ENCODE assay signal across 8 mouse cellular contexts in the genomic region with DNA sequence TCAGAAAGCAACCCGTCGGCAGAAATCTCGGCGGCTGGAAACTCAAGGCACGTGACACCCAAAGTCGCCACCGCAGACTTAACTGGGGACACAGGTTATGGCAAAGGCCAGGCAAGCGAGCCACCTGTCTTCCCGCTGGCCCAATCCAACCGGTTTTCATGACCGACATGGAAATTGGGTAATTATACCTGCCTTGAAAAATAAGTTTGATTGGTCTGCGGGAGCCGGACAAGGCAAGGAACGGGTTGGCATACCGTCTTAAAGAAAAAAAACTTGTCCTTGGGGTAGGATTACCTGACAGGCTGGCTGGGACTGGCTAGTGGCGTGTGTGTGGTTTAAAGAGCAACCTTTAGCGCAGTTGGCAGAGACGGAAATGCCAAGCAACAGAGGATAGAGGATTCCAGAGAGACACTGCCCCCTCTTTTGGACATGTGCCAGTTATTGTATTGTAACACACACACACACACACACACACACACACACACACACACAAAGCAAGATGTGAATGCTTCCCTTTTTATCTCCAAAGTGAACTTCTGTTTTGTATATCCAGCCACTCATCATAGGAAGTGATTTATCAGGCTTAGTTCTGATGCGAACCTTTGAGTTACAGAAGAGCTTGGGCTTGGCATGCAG. TPM values are rescaled to one million over a fixed set of nuclear protein-coding genes. Genes with fewer than 3 reads are reported as not detected.
DNase-seq lines count a peak whose midpoint lies in the region; ATAC-seq and TF ChIP-seq lines count a peak whose summit lies in the region.

No protein-coding gene starts in this region.

- ATAC-seq in heart, embryonic 16.5 days (replicated peaks; ENCODE audit: extremely low read depth, insufficient read depth, low FRiP score): no peak
- no peak for ATAC-seq in limb, embryonic 15.5 days (ENCODE audit: insufficient number of reproducible peaks, low FRiP score, low TSS enrichment, low read depth)
- no peak for ATAC-seq in stomach, embryonic 14.5 days (ENCODE audit: insufficient number of reproducible peaks, insufficient read depth, low FRiP score, low read depth)
- no peak for ATAC-seq in forebrain, postnatal 0 days
- ATAC-seq in forebrain, embryonic 16.5 days: no peak

- peak overlapping the region; percentile 2 for H3K9ac ChIP-seq in ES-Bruce4 (ENCODE audit: low read depth, poor library complexity, severe bottlenecking)
- H3K9ac ChIP-seq in heart, embryonic 16.5 days (ENCODE audit: low read length): peak overlapping the region; percentile 31
- no peak overlapping the region for H3K9ac ChIP-seq in limb, embryonic 15.5 days
- H3K9ac ChIP-seq in stomach, embryonic 14.5 days (replicated peaks; ENCODE audit: low read depth, low read length): no peak overlapping the region
- H3K9ac ChIP-seq in forebrain, postnatal 0 days: no peak overlapping the region
- H3K9ac ChIP-seq in forebrain, embryonic 16.5 days (replicated peaks; ENCODE audit: low read depth, low read length): no peak overlapping the region

- H3K27me3 ChIP-seq in ES-Bruce4 (ENCODE audit: control insufficient read depth, insufficient read depth, low read length, poor library complexity, severe bottlenecking): no peaks in the 10 kb centered on the region
- H3K27me3 ChIP-seq in heart, embryonic 16.5 days (ENCODE audit: control insufficient read depth, insufficient read depth, low read length): no peaks in the 10 kb centered on the region
- no peaks in the 10 kb centered on the region for H3K27me3 ChIP-seq in limb, embryonic 15.5 days
- H3K27me3 ChIP-seq in stomach, embryonic 14.5 days (ENCODE audit: control insufficient read depth, insufficient read depth, low read length): no peaks in the 10 kb centered on the region
- no peaks in the 10 kb centered on the region for H3K27me3 ChIP-seq in forebrain, postnatal 0 days (ENCODE audit: insufficient read depth, low read length)
- H3K27me3 ChIP-seq in forebrain, embryonic 16.5 days (replicated peaks; ENCODE audit: control insufficient read depth, insufficient read depth, low read length): no peaks in the 10 kb centered on the region

- no peak for TF ChIP-seq POLR2A in ES-Bruce4 (IDR thresholded peaks at IDR 0.05; ENCODE audit: insufficient read depth, low read length)

- no peaks in the 10 kb centered on the region for H3K9me3 ChIP-seq in ES-Bruce4 (replicated peaks; ENCODE audit: control insufficient read depth, insufficient read depth, low read length, poor library complexity, severe bottlenecking)
- no peaks in the 10 kb centered on the region for H3K9me3 ChIP-seq in heart, embryonic 16.5 days (replicated peaks; ENCODE audit: control insufficient read depth, low read length)
- no peaks in the 10 kb centered on the region for H3K9me3 ChIP-seq in limb, embryonic 15.5 days
- no peaks in the 10 kb centered on the region for H3K9me3 ChIP-seq in stomach, embryonic 14.5 days (ENCODE audit: control insufficient read depth, low read depth, low read length)
- no peaks in the 10 kb centered on the region for H3K9me3 ChIP-seq in forebrain, postnatal 0 days (ENCODE audit: low read length)
- H3K9me3 ChIP-seq in forebrain, embryonic 16.5 days (ENCODE audit: control insufficient read depth, low read length): no peaks in the 10 kb centered on the region

- no peak for TF ChIP-seq EP300 in ES-Bruce4 (IDR thresholded peaks at IDR 0.05; ENCODE audit: insufficient read depth, low read depth, low read length)

- 18% methylated on average over 19 of the region's 19 CpGs for WGBS in heart, embryonic 16.5 days
- 20% methylated on average over 19 of the region's 19 CpGs for WGBS in limb, embryonic 15.5 days
- WGBS in stomach, embryonic 14.5 days: 24% methylated on average over 19 of the region's 19 CpGs
- WGBS in forebrain, postnatal 0 days: 37% methylated on average over 19 of the region's 19 CpGs
- 32% methylated on average over 19 of the region's 19 CpGs for WGBS in forebrain, embryonic 16.5 days

- no peak overlapping the region for H3K4me3 ChIP-seq in ES-Bruce4 (ENCODE audit: low read depth, low read length)
- H3K4me3 ChIP-seq in heart, embryonic 16.5 days (ENCODE audit: low read length): peak overlapping the region; percentile 7
- no peak overlapping the region for H3K4me3 ChIP-seq in limb, embryonic 15.5 days
- H3K4me3 ChIP-seq in stomach, embryonic 14.5 days (ENCODE audit: low read depth, low read length): 0 out of 2 replicates have a peak overlapping the region, but pooled peaks have one; percentile 8
- no peak overlapping the region for H3K4me3 ChIP-seq in forebrain, postnatal 0 days (ENCODE audit: low read depth, low read length)
- H3K4me3 ChIP-seq in forebrain, embryonic 16.5 days (replicated peaks; ENCODE audit: low read length): no peak overlapping the region

- H3K4me2 ChIP-seq in heart, embryonic 16.5 days (ENCODE audit: low read depth, low read length): peak overlapping the region; percentile 57
- peak overlapping the region; percentile 15; the same call in 1 of the 2 replicates for H3K4me2 ChIP-seq in limb, embryonic 15.5 days
- peak overlapping the region; percentile 14; the same call in 1 of the 2 replicates for H3K4me2 ChIP-seq in stomach, embryonic 14.5 days (replicated peaks; ENCODE audit: low read depth, low read length)
- no peak overlapping the region for H3K4me2 ChIP-seq in forebrain, postnatal 0 days (ENCODE audit: low read depth)
- H3K4me2 ChIP-seq in forebrain, embryonic 16.5 days (ENCODE audit: low read length): no peak overlapping the region

- no peaks in the 10 kb centered on the region for H3K36me3 ChIP-seq in ES-Bruce4 (ENCODE audit: control insufficient read depth, insufficient read depth, low read length, poor library complexity, severe bottlenecking)
- H3K36me3 ChIP-seq in heart, embryonic 16.5 days (ENCODE audit: control insufficient read depth, insufficient read depth): no peaks in the 10 kb centered on the region
- H3K36me3 ChIP-seq in limb, embryonic 15.5 days: no peaks in the 10 kb centered on the region
- no peaks in the 10 kb centered on the region for H3K36me3 ChIP-seq in stomach, embryonic 14.5 days (ENCODE audit: control insufficient read depth, insufficient read depth, low read length)
- no peaks in the 10 kb centered on the region for H3K36me3 ChIP-seq in forebrain, postnatal 0 days (ENCODE audit: insufficient read depth)
- no peaks in the 10 kb centered on the region for H3K36me3 ChIP-seq in forebrain, embryonic 16.5 days (ENCODE audit: control insufficient read depth, insufficient read depth)

- peaks cover 2% of the 10 kb centered on the region for H3K4me1 ChIP-seq in ES-Bruce4 (ENCODE audit: control insufficient read depth, insufficient read depth, low read length)
- H3K4me1 ChIP-seq in heart, embryonic 16.5 days (ENCODE audit: control insufficient read depth, insufficient read depth, low read length): peaks cover 25% of the 10 kb centered on the region
- H3K4me1 ChIP-seq in limb, embryonic 15.5 days: peaks cover 25% of the 10 kb centered on the region
- H3K4me1 ChIP-seq in stomach, embryonic 14.5 days (ENCODE audit: control insufficient read depth, insufficient read depth, low read length): peaks cover 15% of the 10 kb centered on the region
- peaks cover 1% of the 10 kb centered on the region; the same call in 1 of the 2 replicates for H3K4me1 ChIP-seq in forebrain, postnatal 0 days (ENCODE audit: insufficient read depth)
- H3K4me1 ChIP-seq in forebrain, embryonic 16.5 days (replicated peaks; ENCODE audit: control insufficient read depth, insufficient read depth, low read length): peaks cover 12% of the 10 kb centered on the region

- H3K27ac ChIP-seq in ES-Bruce4 (ENCODE audit: insufficient read depth, low read length): no peak overlapping the region
- H3K27ac ChIP-seq in heart, embryonic 16.5 days (ENCODE audit: low read length): 0 out of 2 replicates have a peak overlapping the region, but pooled peaks have one; percentile 19
- H3K27ac ChIP-seq in limb, embryonic 15.5 days: 0 out of 2 replicates have a peak overlapping the region, but pooled peaks have one; percentile 3
- H3K27ac ChIP-seq in stomach, embryonic 14.5 days (ENCODE audit: low read length): no peak overlapping the region
- H3K27ac ChIP-seq in forebrain, postnatal 0 days (ENCODE audit: low read depth, low read length): no peak overlapping the region
- H3K27ac ChIP-seq in forebrain, embryonic 16.5 days (ENCODE audit: low read length): no peak overlapping the region

- DNase-seq in 416B (ENCODE audit: low read depth): peak; percentile 50
- no peak for DNase-seq in T-cell, adult 2 months (ENCODE audit: low spot score)
- DNase-seq in forebrain, postnatal 0 days: no peak

- TF ChIP-seq CTCF in ES-Bruce4 (IDR thresholded peaks at IDR 0.05; ENCODE audit: low read depth, low read length): no peak
- TF ChIP-seq CTCF in forebrain, postnatal 0 days (IDR thresholded peaks at IDR 0.05; ENCODE audit: low read depth): no peak

RNA-seq across cellular contexts. Expression of a gene that starts 3.2 kb away (rescaled TPM):
- polyA plus RNA-seq in ES-Bruce4 (2011; ENCODE audit: insufficient read depth, insufficient read length, low read depth, missing spikeins): 18.7 and 20.7 TPM in 2 replicates
- polyA plus RNA-seq in heart, embryonic 16.5 days (2015; fragmentation: Nextera tagmentation; extraction: Ambion mirVana): 15.0 and 15.5 TPM in 2 replicates
- polyA plus RNA-seq in limb, embryonic 15.5 days (2015; fragmentation: Nextera tagmentation; extraction: Ambion mirVana): 6.8 and 7.9 TPM in 2 replicates
- polyA plus RNA-seq in stomach, embryonic 14.5 days (2014; fragmentation: Nextera tagmentation; extraction: Ambion mirVana): 11.3 and 11.8 TPM in 2 replicates
- 14.8 and 18.3 TPM in 2 replicates for total RNA-seq in forebrain, postnatal 0 days (2014; rRNA removed)
- 4.2 and 6.7 TPM in 2 replicates for polyA plus RNA-seq in forebrain, postnatal 0 days (2015; fragmentation: Nextera tagmentation; extraction: Ambion mirVana)
- polyA plus RNA-seq in forebrain, embryonic 16.5 days (2015; fragmentation: Nextera tagmentation; extraction: Ambion mirVana): 8.2 and 8.5 TPM in 2 replicates

RNA-seq across cellular contexts. Expression of a gene that starts 16.7 kb away (rescaled TPM):
- polyA plus RNA-seq in ES-Bruce4 (2011; ENCODE audit: insufficient read depth, insufficient read length, low read depth, missing spikeins): 18.3 and 21.7 TPM in 2 replicates
- 2.9 and 3.2 TPM in 2 replicates for polyA plus RNA-seq in heart, embryonic 16.5 days (2015; fragmentation: Nextera tagmentation; extraction: Ambion mirVana)
- polyA plus RNA-seq in limb, embryonic 15.5 days (2015; fragmentation: Nextera tagmentation; extraction: Ambion mirVana): 5.7 and 6.0 TPM in 2 replicates
- 6.5 and 8.2 TPM in 2 replicates for polyA plus RNA-seq in stomach, embryonic 14.5 days (2014; fragmentation: Nextera tagmentation; extraction: Ambion mirVana)
- total RNA-seq in forebrain, postnatal 0 days (2014; rRNA removed): 20.3 and 31.2 TPM in 2 replicates
- 2.9 and 4.3 TPM in 2 replicates for polyA plus RNA-seq in forebrain, postnatal 0 days (2015; fragmentation: Nextera tagmentation; extraction: Ambion mirVana)
- polyA plus RNA-seq in forebrain, embryonic 16.5 days (2015; fragmentation: Nextera tagmentation; extraction: Ambion mirVana): 3.6 and 4.8 TPM in 2 replicates

Comparison
In these comparisons a context has a peak if more than half of its experiments do, and no peak if none do; other contexts are left out.
1. H3K27ac ChIP-seq: peak in heart, embryonic 16.5 days (single experiment) and limb, embryonic 15.5 days (single experiment); none in ES-Bruce4 (single experiment), stomach, embryonic 14.5 days (single experiment), forebrain, postnatal 0 days (single experiment) and forebrain, embryonic 16.5 days (single experiment).
2. H3K4me3 ChIP-seq: peak in heart, embryonic 16.5 days (single experiment) and stomach, embryonic 14.5 days (single experiment); none in ES-Bruce4 (single experiment), limb, embryonic 15.5 days (single experiment), forebrain, postnatal 0 days (single experiment) and forebrain, embryonic 16.5 days (single experiment).
3. H3K9ac ChIP-seq: peak in ES-Bruce4 (single experiment) and heart, embryonic 16.5 days (single experiment); none in limb, embryonic 15.5 days (single experiment), stomach, embryonic 14.5 days (single experiment), forebrain, postnatal 0 days (single experiment) and forebrain, embryonic 16.5 days (single experiment).
4. H3K4me2 ChIP-seq: peak in heart, embryonic 16.5 days (single experiment), limb, embryonic 15.5 days (single experiment) and stomach, embryonic 14.5 days (single experiment); none in forebrain, postnatal 0 days (single experiment) and forebrain, embryonic 16.5 days (single experiment).